Mouse (Mus musculus) T-helper 1 cell (primary cell): ENCODE measurements around the gene Prg2.

Experiments
- in situ Hi-C: fragments of 300-600 bp; cut with MboI, MseI; formaldehyde crosslinking; loops from one replicate; pipeline ENCODE4 v1.15.1; 2025; ENCODE audit warnings: high pct_unique_total_duplicates

Gene Prg2

GRCm38 (mm10) chr2:84961300-84961699 lies 19.0 kb upstream of the Prg2 start:
- in situ Hi-C loops: no loop called here

DNA sequence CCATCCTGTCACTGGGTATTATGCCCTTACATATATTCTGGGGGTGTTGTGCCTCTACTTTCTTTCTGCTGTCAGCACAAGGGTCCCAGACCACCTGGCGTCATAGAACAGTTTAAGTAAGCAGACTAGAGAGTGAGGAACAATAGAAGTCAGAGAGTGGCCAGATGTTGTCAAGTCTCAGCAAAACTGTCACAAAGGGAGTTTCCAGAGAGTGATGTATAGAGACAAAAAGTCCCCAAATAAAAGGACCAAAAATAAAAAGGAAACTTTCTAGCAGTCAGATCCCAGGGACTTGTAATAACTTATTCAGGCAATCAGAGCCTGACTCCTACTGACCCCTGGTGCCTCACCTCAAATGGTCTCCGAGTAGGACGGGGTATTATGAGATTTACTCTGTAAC lies 18.4 kb upstream of the Prg2 start:
- in situ Hi-C loops: no loop called here

GRCm38 (mm10) chr2:84962906-84963507 lies 17.3 kb upstream of the Prg2 start:
- in situ Hi-C loops: no loop called here

- in situ Hi-C loops: no loop called here
Measured at GRCm38 (mm10) chr2:84964111-84964801, 16.0 kb upstream of the Prg2 start.

DNA sequence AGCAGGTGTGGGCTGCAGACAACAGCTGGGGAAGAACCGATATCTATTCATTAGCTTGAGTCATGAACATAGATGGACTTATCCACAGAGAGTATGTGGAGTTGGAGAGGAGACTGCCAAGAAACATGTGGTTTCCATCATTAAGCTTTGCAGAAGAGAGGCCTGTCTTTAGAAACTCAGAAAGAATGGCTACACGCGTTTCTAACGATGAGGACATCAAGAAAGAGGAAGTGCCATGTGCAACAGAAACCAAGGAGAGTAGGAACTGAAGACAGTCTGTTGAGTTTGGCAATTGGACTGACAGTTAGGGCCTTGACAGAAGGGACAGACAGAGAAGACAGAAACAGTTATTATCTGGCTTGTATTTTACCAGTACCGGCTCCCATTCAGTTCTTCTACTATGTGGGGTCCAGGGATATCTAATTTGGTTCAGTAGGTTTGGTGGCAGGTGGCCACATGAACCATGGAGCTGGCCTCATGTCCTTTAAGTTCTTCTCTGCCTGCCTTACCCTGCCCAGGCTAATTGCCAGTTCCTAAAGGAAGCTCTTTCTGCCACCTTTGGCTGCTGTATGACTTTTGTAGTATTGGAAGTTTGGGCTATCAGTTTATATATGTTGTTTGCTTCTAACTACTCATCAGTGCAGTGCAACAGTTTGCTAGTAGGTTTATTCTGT lies 12.8 kb upstream of the Prg2 start:
- in situ Hi-C loops: no loop called here

GRCm38 (mm10) chr2:84975580-84975979 lies 4.7 kb upstream of the Prg2 start:
- in situ Hi-C loops: loop anchor here (25.0 kb wide), 1 partner anchor 1762 kb away; the partner anchor contains the start of gene Olfr1089

DNA sequence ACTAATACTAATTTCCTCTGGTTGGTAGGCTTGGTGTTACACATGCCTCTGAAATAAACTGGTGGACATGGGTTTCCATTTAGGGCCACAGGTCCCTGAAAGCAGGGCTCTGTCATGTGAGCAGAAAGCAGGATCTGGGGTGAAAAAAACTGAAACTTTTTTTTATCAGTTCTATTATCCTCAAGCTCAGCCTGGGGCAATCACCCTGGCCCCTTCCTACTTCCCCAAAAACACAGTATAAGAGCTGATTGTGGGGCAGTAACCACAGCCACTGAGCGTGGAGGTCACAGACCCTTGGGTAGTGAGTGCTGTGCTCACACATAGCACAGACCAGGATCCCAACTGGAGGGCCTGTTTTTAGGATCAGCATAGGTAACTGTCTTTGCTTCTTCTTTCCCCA lies 7.7 kb downstream of the Prg2 start, which contains the start of gene Prg3:
TSS of gene Prg3 (plus strand) at position 286 of the 400 bp plus-strand sequence.
- in situ Hi-C loops: loop anchor here (25.0 kb wide), 1 partner anchor 1749 kb away; the partner anchor contains the start of gene Olfr1089

DNA sequence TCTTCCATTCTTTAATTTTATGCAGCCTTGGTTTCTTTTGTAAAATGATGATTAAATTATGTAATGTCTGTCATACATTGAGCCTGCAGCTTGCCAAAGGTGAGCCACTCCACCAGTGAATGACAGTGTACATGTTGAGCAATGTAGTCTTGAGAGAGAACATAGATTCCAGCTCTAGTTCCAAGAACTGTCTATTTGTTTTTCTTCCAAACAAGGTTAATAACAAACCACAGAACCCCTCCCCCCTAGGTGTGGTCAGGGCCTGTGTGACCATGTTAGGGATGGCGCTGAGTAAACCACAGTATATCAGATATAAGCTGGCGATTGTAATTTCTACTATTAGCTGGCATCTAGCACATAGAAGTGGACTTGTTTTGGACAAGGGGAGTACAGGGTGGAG lies 16.1 kb downstream of the Prg2 start:
- in situ Hi-C loops: loop anchor here (25.0 kb wide), 1 partner anchor 1741 kb away; the partner anchor contains the start of gene Olfr1089

- in situ Hi-C loops: loop anchor here (25.0 kb wide), 1 partner anchor 1738 kb away; the partner anchor contains the start of gene Olfr1089
Measured at GRCm38 (mm10) chr2:84999486-85000181, 19.4 kb downstream of the Prg2 start.

DNA sequence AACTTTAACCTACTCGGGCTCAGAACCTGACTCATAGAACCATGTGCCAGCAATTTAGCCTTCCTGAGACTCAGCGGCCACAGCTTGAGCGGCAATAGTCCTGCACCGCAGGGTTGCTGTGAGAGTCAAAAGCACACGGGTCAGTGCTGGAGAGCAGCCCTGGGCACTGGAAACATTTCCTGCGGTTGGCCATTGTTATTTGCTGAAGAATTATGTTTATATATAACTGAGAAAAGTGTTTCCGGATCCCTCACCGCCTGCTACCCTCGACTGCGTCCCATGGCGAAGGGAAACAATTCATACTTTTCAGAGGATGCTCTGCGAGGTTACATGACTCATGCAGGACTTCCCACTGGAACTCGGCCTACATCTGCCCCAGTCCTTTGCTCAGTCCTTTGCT lies 21.2 kb downstream of the Prg2 start:
- in situ Hi-C loops: no loop called here

- in situ Hi-C loops: no loop called here
Measured at GRCm38 (mm10) chr2:85002575-85002974, 22.3 kb downstream of the Prg2 start.

GRCm38 (mm10) chr2:85004341-85004740 lies 24.1 kb downstream of the Prg2 start:
- in situ Hi-C loops: no loop called here

DNA sequence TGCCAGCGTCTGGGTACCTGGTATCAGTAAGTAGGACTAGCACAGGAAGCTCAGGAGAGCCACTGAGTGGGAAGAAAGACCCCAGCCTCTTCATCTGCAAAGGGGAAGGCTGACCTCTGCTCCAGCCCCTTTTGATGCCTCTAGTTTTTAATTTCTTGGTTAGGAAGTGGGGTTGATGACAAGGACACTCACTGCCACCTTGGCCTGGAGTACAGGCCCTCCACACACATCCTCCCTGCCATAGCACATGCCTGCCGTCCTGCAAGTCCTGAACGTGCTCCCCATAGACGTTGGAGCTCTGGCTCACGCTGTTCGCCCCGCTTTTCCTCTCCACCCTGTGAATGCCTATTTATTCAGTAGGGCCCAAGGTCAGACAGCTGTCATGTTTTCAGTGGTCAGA lies 26.3 kb downstream of the Prg2 start:
- in situ Hi-C loops: no loop called here

DNA sequence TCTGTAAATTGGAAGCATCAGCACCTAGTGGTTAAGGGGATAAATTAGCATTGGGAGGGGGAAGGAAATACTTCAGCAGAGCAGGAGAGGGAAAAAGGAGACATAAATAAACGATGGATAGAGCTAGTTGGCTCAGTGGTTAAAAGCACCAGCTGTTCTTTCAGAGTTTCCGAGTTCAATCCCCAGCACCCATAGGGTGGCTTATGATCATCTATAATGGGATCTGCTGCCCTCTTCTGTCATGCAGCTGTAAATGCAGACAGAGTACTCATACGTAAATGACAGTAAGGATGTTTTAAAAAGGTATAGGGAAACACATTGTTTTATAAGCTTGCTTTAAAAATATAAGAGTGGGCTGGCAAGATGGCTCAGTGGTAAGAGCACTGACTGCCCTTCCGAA lies 27.5 kb downstream of the Prg2 start:
- in situ Hi-C loops: no loop called here

GRCm38 (mm10) chr2:85009212-85009611 lies 29.0 kb downstream of the Prg2 start:
- in situ Hi-C loops: no loop called here

DNA sequence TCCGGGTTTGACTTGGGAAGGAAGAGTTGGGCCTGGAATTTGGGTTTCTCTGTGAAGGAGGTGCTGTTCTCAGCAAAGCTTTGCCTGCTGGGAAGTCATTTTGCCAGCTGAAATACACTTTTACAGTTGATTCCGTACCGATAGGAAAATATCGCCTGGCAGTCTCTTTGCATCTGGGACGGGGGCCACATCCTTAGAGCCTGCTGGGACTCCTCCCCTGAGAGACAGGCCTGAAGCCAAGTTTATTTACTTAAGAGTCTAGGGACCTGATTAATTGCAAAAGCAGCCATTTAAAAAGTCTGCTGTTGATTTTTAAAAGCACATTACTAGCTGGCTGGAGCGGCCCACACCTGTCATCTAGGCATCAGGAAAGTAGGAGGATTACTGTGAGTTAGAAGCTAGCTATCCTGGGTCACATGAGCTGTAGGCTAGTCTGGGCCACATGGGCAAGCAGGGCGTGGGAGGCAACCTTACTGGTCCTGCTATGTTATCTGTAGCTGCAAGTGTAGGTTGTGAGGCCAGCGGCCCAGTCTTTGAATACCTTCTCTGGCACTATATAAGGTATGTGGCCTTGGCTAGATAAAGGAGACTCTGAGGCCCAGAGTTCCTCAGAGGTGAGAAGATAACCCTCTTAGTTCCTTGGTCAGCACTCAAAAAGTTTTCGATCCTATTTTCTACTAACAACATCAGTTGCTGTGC lies 31.8 kb downstream of the Prg2 start:
- in situ Hi-C loops: loop anchor here (5.0 kb wide), 1 partner anchor 120 kb away; no protein-coding TSS in a partner anchor

DNA sequence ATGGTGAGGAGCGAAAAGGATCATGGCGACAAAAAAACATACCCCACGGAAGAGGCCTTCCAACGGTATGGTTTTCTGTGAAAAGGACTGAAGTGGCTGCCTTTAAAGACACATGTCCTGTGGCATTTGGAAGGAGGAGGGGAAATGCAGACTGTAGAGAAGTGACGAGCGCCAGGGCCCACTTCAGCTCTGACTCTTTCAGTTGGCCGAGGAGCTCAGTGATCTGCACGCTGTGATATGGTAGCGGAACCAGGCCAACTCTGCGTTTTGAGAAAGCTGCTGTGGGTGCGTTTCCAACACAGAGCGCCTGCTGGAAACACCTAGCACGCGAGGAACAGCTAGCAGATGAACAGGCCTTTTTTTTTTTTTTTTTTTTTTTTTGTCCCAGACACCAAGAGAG lies 32.4 kb downstream of the Prg2 start:
- in situ Hi-C loops: loop anchor here (5.0 kb wide), 1 partner anchor 120 kb away; no protein-coding TSS in a partner anchor

GRCm38 (mm10) chr2:85013826-85014587 lies 33.7 kb downstream of the Prg2 start:
- in situ Hi-C loops: loop anchor here (5.0 kb wide), 1 partner anchor 122 kb away; no protein-coding TSS in a partner anchor

GRCm38 (mm10) chr2:85014588-85014982 lies 34.3 kb downstream of the Prg2 start:
- in situ Hi-C loops: loop anchor here (5.0 kb wide), 1 partner anchor 122 kb away; no protein-coding TSS in a partner anchor

GRCm38 (mm10) chr2:85022043-85022442 lies 41.8 kb downstream of the Prg2 start:
- in situ Hi-C loops: no loop called here
